Mouse (Mus musculus) NIH3T3 (cell line): Measurements from ENCODE around the gene Gm17660.
A peak's percentile ranks its signal among the peaks of the same experiment; 100 is the strongest.

Experiments used
- DNase-seq: peaks from one replicate; pipeline ENCODE4 v3.0.0-alpha.2; 2012; ENCODE audit warnings: low read depth

Gm17660 gene

DNA sequence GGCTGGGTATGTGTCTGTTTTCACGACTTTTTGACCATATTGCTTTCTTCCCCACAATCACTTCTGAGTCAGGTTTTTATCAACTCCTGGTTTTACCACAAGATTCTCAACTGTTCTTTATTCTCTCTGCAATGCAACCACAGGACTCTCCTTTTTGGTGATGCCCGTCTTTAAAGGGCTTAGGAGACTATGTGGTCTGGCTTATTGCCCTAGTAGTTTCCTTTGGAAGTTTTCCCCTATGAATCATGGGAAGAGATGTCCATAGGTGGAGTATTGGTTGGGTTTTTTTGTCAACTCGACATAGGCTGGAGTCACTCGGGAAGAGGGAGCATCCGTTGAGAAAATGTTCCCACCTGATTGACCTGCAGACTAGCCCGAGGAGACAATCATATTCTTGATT lies 3.3 kb upstream of the Gm17660 start:
- peak; percentile 58 for DNase-seq

- DNase-seq, result no peak
These were observed 1.0 kb downstream of the Gm17660 start for GRCm38 (mm10) chr5:104076361-104076760.

GRCm38 (mm10) chr5:104074388-104074787 lies 3.0 kb downstream of the Gm17660 start:
- peak; percentile 79 for DNase-seq

DNA sequence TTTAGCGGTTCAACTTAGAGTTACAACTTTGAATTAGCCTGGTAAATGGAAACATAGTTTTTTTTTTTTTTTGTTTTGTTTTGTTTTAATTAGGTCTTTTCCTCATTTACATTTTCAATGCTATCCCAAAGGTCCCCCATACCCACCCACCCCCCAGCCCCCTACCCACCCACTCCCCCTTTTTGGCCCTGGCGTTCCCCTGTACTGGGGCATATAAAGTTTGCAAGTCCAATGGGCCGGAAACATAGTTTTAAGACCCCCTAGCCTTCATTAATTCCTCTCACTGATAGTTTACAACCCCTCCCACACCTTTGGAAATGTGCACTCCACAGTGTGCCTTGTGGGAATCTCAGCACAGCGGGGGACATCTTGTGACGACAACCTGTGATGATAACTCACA lies 3.8 kb downstream of the Gm17660 start:
- no peak for DNase-seq

DNA sequence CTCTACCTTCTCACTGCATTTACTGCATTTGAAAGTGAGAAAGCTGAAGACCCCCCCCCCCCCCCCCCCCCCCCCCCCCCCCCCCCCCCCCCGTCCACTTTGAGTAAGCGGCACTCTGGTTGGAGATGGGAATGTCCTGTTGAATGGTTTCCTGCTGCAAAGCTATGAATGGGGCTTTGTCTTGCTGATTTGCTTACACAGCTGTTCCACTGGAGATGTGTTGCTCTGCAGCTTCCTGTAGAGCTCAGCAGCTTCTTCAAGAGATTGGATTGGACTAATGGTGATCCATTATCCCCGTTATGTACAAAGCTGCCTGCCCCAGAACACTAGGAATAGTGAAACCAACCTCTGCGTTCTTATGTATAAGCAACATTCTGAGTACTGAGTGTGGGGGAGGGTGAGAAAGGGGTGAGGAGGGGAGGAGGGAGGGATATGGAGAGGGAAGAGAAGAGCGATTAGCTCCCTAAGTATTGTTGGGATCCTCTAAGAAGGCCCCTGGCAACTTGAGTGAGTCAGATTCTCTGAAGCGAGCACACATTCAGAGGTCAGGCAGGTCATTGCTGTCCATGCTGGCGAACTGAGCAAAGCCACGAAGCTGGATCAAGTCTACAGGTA lies 5.0 kb downstream of the Gm17660 start:
- DNase-seq, result peak; percentile 49

DNA sequence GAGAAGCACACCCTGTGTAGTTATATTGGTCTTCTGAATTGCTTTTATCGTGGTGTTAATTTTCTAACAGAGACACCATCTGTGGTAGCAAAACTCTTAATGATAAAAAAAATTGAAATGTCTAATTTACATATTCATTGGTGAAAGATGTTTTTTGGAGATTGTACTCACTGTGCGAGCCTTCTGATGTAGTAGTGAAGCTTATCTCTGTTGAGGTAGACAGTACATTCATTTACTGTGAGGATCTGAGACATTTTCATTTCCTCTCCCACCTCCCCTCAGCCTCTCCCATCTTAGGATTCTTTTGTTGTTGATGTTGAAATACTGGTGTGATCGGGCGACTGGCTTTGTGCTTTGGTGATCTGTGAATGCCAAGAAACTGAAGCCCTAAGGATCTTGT lies 6.4 kb downstream of the Gm17660 start:
- DNase-seq, result no peak

DNA sequence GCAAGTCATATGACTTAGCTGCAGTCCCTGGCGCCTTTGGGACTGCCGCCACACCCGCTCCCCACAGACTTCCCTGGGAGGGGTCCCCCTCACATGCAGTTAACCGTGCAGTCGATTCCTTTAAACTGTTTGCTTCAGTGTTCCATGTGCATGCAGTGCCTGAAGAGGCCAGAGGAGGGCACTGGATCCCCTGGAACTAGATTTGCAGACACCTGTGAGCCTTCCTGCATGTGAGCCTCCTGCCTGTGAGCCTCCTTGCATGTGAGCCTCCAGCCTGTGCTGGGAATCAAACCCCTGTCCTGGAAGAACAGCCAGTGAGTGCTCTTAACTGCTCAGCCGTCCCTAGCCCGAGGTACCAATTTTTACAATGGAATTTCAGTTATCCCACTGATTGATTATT lies 8.7 kb downstream of the Gm17660 start:
- no peak for DNase-seq

GRCm38 (mm10) chr5:104062773-104063551 lies 14.4 kb downstream of the Gm17660 start:
- no peak for DNase-seq

DNA sequence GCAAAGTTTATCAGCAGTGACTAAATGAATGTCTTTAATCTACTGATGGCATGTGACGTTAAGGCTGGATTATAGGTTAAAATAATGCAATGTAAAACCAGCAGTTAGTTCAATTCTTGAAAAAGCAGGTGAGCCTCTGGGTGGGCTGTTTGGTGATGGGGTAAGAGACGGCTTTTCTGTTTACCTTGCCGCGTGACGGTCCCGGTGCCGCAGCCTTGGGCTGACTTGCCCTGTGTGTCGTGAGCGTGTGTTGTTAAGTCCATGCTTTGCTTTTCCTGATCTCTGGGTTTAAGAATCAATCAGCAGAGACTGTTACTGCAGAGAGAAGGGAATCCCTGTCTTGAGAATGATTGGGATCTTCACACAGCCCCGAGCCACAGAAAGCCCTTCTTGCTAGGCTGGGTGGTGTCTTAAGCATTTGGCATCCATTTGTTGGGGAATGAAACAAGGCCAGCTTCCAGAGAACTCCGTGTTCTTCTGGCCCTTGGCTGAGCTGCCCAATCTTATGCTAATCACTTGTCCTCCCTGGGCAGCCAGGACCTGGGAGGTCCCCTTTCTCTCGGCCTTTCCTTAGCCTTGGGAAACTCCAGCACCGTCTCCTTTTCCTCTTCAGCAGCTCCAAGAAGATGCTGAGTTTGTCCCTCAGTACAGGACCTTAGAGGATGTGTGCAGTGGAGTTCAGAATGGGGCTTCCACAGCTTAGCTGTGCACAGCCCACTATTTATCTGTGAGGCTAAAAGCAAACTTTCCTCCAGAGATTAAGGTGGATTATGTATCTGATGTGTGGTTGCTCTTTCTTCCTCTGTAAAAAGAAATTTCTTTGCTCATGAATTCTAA lies 15.3 kb downstream of the Gm17660 start:
- DNase-seq, result no peak

- no peak for DNase-seq
These were observed 17.0 kb downstream of the Gm17660 start for GRCm38 (mm10) chr5:104060429-104060828.

GRCm38 (mm10) chr5:104059628-104060027 lies 17.8 kb downstream of the Gm17660 start:
- DNase-seq, result no peak

DNA sequence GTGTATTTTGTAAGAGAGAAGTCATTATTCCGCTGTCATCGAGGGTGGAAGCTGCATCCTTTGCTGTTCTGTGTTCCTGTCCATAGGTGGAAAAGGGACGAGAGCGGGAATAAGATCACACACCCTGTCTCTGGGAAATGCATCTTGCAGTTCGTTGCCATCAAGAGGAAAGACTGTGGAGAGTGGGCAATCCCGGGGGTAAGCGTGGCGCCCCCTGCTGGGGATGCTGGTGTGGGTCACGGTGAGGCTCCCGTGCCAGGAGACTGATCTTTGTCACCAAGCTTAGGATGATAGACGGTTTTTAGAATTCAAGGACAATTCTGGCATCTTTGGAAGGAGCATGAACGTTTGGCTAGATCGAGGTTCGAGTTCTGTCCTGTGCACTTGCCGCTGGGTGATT lies 19.4 kb downstream of the Gm17660 start:
- DNase-seq, result no peak

DNA sequence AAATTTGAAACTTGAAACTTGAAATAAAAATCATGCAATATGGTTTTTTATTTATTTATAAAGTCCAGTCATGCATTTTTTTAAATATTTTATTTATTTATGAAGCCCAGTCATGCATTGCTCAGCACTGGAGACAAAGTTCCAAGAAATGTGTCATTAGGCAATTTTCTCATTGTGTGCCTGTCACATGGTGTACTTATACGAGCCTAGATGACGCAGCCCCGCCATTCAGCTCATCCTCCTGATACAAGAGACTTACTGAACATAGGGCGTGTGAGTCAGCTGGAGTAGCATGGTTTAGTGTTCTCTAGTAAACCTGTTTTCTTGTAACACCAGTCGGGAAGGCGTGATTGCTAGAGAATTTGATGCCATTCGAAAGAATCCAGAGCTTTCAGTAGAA lies 21.1 kb downstream of the Gm17660 start:
- peak; percentile 93 for DNase-seq

GRCm38 (mm10) chr5:104055816-104056215 lies 21.6 kb downstream of the Gm17660 start:
- peak; percentile 75 for DNase-seq

DNA sequence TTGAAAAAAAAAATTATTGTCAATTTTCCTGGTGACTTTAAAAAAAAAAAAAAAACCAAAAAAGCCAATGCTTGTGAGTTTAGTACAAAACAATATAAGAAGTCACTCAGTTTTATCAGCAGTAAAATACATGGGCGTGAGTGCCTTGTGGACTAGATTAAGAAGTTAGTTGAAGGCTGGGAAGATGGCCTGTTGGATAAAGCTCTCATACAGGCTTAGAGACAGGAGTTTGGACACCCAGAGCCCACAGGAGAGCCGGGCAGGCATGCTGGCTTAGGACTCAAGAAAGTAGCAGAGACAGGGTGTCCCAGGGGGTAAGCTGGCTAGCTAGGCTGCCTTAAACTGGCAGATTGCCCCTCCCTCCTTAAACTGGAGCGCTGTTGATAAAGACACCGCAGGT lies 22.5 kb downstream of the Gm17660 start:
- DNase-seq, result peak; percentile 13

- DNase-seq, result peak; percentile 34
These were observed 24.5 kb downstream of the Gm17660 start for GRCm38 (mm10) chr5:104052956-104053355.

GRCm38 (mm10) chr5:104048139-104048538 lies 29.3 kb downstream of the Gm17660 start:
- peak; percentile 66 for DNase-seq

GRCm38 (mm10) chr5:104047200-104048105 lies 30.0 kb downstream of the Gm17660 start:
- peak; percentile 43 for DNase-seq

DNA sequence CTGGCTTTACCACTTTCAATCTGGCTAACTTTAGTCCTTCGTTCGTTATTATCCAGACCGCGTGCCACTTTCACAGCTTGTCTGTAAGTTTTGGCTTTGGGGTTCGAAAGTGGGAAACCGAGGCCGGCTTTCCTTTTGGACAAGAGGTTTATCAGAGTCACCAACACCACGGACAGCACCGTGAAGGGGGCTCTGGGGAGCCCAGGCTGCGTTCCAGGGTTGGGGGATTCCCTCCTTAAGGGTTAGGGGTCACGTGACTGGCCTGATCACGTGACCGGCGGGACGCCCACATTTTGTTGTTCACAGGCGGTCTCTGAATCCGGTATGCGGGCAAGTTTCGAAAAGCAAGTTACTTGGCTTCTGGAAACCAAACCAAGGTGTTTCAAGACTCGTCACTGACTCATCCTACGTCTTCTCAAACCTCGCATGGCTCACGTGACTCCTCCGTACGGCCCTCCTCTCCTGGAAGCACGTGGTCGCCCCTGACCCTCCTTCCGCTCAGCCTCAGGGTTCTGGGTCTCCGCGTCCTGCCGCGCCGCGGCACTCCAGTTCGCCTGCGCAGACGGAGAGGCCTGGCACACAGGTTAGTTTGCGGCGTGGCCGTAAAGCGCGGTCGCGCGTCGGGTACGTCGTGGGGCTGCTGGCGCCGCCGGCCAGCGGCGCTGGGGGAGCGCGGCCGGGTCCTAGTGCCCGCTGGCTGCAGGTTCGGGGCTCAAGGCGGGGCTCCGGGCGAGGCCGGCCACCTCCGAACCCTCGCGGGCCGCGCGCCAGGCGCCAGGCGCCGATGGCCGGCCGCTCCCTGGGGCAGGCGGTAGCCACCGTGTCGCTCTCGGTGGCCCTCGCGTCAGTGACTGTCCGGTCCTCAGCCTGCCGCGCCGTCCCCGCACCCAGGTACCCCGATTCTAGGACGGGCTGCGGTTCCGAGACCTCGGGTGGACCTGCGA lies 30.9 kb downstream of the Gm17660 start, which contains the start of gene Nudt9:
Gene Nudt9 (plus strand): TSS at position 51 of the 944 bp plus-strand sequence.
- peak; percentile 99 for DNase-seq

GRCm38 (mm10) chr5:104043704-104044103 lies 33.7 kb downstream of the Gm17660 start:
- DNase-seq, result no peak
